Comparison of ENCODE assay signal across 23 mouse cellular contexts in genomic region chr7:34685176-34685575, GRCm38 (mm10). TPM values are rescaled to one million over a fixed set of nuclear protein-coding genes. Genes with fewer than 3 reads are reported as not detected.
"Had no signal": no experiment of that assay in that cellular context is flagged by ENCODE, and none has a peak within 500 bp of the region (broad histone marks: within the 10 kb centered on the region; RNA-seq: fewer than 3 reads in every experiment).

No protein-coding gene starts in this region.

- H3K36me3 ChIP-seq: liver, embryonic 15.5 days; lung, embryonic 15.5 days; midbrain, embryonic 13.5 days; midbrain, embryonic 15.5 days; neural tube, embryonic 12.5 days; neural tube, embryonic 15.5 days had no signal

- DNase-seq: liver, postnatal 0 days; lung, adult 2 months; lung, postnatal 14 days; lung, postnatal 36 days; retina, postnatal 1 day; right cerebral cortex, adult 18-20 months; right cerebral cortex, postnatal 25 days; right cerebral cortex, postnatal 4 days; spleen, adult 18-20 months; thymus, adult 18-20 months; thymus, postnatal 14 days; thymus, postnatal 36 days had no signal

- ATAC-seq: liver, postnatal 0 days; lung, postnatal 0 days; midbrain, embryonic 13.5 days; midbrain, embryonic 15.5 days had no signal

- H3K4me3 ChIP-seq: liver, embryonic 15.5 days; lung, embryonic 15.5 days; megakaryocyte, embryonic 14.5 days; midbrain, embryonic 13.5 days; midbrain, embryonic 15.5 days; myocyte; neural tube, embryonic 12.5 days; neural tube, embryonic 15.5 days had no signal

- H3K4me2 ChIP-seq: liver, embryonic 15.5 days; lung, embryonic 15.5 days; midbrain, embryonic 11.5 days; midbrain, embryonic 13.5 days; midbrain, embryonic 15.5 days; neural tube, embryonic 12.5 days; neural tube, embryonic 15.5 days had no signal

- H3K9me3 ChIP-seq: liver, embryonic 15.5 days; lung, embryonic 15.5 days; megakaryocyte, embryonic 14.5 days; midbrain, embryonic 13.5 days; midbrain, embryonic 15.5 days; neural tube, embryonic 12.5 days; neural tube, embryonic 15.5 days had no signal

- H3K4me1 ChIP-seq: liver, embryonic 15.5 days; megakaryocyte, embryonic 14.5 days had no signal

- H3K27ac ChIP-seq: liver, embryonic 15.5 days; lung, embryonic 15.5 days; macrophage; midbrain, embryonic 13.5 days; midbrain, embryonic 15.5 days; neural tube, embryonic 12.5 days; neural tube, embryonic 15.5 days had no signal

- H3K27me3 ChIP-seq: liver, embryonic 15.5 days; midbrain, embryonic 13.5 days; midbrain, embryonic 15.5 days; neural tube, embryonic 12.5 days; neural tube, embryonic 15.5 days had no signal

- H3K9ac ChIP-seq: liver, embryonic 15.5 days; liver, postnatal 0 days; lung, embryonic 15.5 days; midbrain, embryonic 13.5 days; midbrain, embryonic 15.5 days; neural tube, embryonic 12.5 days; neural tube, embryonic 15.5 days had no signal

RNA-seq across cellular contexts. Expression of gene Kctd15, which starts 28.6 kb away (rescaled TPM):
- polyA plus RNA-seq: macrophage had no signal
